Mouse (Mus musculus): ENCODE results near the gene Zcchc18. TPM values are rescaled to one million over a fixed set of nuclear protein-coding genes. Genes with fewer than 3 reads are reported as not detected.

Zcchc18 gene
- total RNA-seq (2023): 1.7 TPM

DNA sequence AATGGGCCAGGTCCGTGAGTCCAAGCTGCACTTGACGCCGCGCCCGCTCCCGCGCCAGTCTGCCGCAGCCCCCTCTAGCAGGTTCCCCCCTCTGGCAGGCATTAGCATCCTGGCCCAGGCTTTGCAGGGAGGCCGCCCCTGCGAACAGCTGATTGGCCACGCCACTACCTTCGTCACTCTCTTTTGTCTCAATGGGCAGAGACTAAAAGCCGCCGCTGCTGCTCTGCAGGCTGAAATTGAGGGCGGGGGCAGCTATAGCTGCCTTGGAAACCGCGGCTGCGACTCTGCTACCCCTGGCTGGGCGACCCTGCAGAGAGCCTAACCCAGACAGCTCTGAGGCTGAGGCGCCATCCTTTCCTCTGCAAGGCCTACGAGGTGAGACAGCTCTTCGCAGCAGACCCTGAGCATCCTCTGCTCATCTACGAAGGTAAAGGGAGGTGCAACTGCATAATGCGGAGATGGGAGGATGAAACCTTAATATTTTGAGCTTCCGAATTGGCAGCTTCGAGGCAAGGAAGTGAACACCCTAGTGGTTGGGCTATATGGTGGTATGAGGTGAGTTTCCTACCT is at the start of gene Zcchc18:
Gene Zcchc18, plus strand, starts transcription at position 178 of the 570 bp plus-strand sequence.

GRCm38 (mm10) chrX:136975397-136975796 is 17.6 kb upstream of the Zcchc18 start, which contains the start of gene Tmsb15b2:
TSS of gene Tmsb15b2 (minus strand) at chrX:136975497.

DNA sequence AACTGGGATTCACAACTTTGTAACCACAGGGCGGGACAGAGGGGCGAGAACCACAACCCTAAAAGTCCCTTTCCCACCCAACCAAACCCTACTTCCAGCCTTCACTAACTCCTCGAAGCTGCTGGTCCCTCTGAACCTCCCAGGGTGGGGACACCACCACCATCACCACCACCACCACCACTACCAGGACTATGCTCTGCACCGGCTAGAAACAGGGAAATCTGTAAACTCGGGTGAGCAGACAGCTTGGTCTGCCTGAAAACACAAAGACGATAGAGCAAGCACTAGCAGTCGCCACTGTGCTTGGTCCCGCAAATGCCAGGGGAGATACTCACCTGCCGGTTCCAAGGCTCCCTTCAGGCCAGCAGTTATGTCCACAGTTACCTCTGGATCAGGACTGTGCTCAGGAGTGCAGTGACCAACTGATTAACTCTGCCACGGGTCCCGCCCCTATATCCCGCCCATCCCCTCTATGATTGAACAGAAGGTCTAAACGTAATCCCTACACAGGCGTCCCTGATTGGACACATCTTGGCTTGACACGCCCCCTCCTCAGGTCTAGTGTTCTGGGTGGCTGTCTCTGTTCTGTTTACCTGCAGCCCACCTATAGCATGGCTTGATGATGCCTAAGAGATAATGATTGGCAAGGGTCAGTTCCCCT is 16.4 kb upstream of the Zcchc18 start, which contains the start of the genes Tmsb15l and Tmsb15b1:
Gene Tmsb15l, minus strand, starts transcription at position 446 of the 661 bp plus-strand sequence.
Gene Tmsb15b1, minus strand, starts transcription at position 451 of the 661 bp plus-strand sequence.

DNA sequence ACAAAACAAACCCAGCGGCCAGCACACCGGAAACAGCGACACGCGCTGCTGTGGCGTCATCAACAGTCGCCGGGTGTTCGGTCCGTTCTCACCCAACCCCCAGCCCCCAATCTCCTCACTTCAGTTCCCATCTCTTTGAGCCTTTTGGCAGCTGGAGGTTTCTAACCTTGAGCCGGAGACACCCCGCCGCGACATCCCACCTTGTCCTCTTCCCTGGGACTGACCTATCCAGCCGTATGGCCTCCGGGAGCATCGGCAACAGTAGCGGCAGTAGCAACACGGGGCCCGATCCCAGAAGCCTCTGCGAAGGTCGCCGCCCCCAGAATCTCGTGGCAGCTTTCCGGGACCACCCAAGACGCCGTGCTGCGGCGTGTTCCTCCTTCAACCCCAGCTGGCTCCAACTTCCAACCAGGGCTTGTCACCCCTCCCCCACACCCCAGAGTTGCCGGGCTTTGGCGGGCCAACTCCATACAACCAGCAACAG is 45.1 kb downstream of the Zcchc18 start, which contains the start of gene Slc25a53:
Gene Slc25a53, minus strand, starts transcription at position 303 of the 484 bp plus-strand sequence.

Other genes starting within 250 kb of the Zcchc18 start
- 128 TPM for gene Morf4l2, start 249.5 kb upstream of the Zcchc18 start, total RNA-seq (2023)
- gene Glra4, start 213.0 kb upstream of the Zcchc18 start, total RNA-seq (2023): not detected
- 4.8 TPM for gene Plp1, start 170.5 kb upstream of the Zcchc18 start, total RNA-seq (2023)
- not detected for gene Rab9b, start 124.4 kb upstream of the Zcchc18 start, total RNA-seq (2023)
- not detected for gene H2bfm, start 65.8 kb upstream of the Zcchc18 start, total RNA-seq (2023)
- 7.5 TPM for gene Tmsb15b2, start 17.7 kb upstream of the Zcchc18 start, total RNA-seq (2023)
- gene Tmsb15l, start 16.3 kb upstream of the Zcchc18 start, total RNA-seq (2023): 0.98 TPM
- 3.5 TPM for gene Tmsb15b1, start 16.3 kb upstream of the Zcchc18 start, total RNA-seq (2023)
- 16.5 TPM for gene Slc25a53, start 45.1 kb downstream of the Zcchc18 start, total RNA-seq (2023)
- 7.3 TPM for gene Fam199x, start 56.4 kb downstream of the Zcchc18 start, total RNA-seq (2023)
- not detected for gene Esx1, start 128.9 kb downstream of the Zcchc18 start, total RNA-seq (2023)

Data from CD4-positive naive resting alpha-beta T cell, adult 57 days (primary cell).